ENCODE assay signal across 18 mouse cellular contexts in genomic region chr8:94337559-94337958, GRCm38 (mm10). TPM values are rescaled to one million over a fixed set of nuclear protein-coding genes. Genes with fewer than 3 reads are reported as not detected.
"Had no signal": no experiment of that assay in that cellular context is flagged by ENCODE, and none has a peak within 500 bp of the region (broad histone marks: within the 10 kb centered on the region; RNA-seq: fewer than 3 reads in every experiment).

No protein-coding gene starts in this region.

- H3K4me1 ChIP-seq: neural tube, embryonic 12.5 days; neural tube, embryonic 13.5 days; neural tube, embryonic 15.5 days; stomach, embryonic 15.5 days had no signal

- DNase-seq: retina, postnatal 1 day; right cerebral cortex, adult 18-20 months; right cerebral cortex, postnatal 14 days; right cerebral cortex, postnatal 25 days; right cerebral cortex, postnatal 4 days; spleen, adult 18-20 months; thymus, adult 2 months; thymus, postnatal 14 days; thymus, postnatal 25 days; thymus, postnatal 36 days; thymus, postnatal 4 days had no signal

- H3K27ac ChIP-seq: neural tube, embryonic 12.5 days; neural tube, embryonic 13.5 days; neural tube, embryonic 15.5 days; stomach, embryonic 15.5 days; stomach, postnatal 0 days had no signal

- H3K9ac ChIP-seq: neural tube, embryonic 12.5 days; neural tube, embryonic 13.5 days; neural tube, embryonic 15.5 days; stomach, embryonic 15.5 days had no signal

- H3K4me2 ChIP-seq: neural tube, embryonic 12.5 days; neural tube, embryonic 13.5 days; neural tube, embryonic 15.5 days; stomach, embryonic 15.5 days had no signal

- H3K4me3 ChIP-seq: neural tube, embryonic 12.5 days; neural tube, embryonic 13.5 days; neural tube, embryonic 15.5 days; stomach, embryonic 15.5 days had no signal

- H3K36me3 ChIP-seq: neural tube, embryonic 12.5 days; neural tube, embryonic 13.5 days; neural tube, embryonic 15.5 days; stomach, embryonic 15.5 days had no signal

- H3K27me3 ChIP-seq: neural tube, embryonic 12.5 days; neural tube, embryonic 13.5 days; neural tube, embryonic 15.5 days; stomach, embryonic 15.5 days had no signal

- H3K9me3 ChIP-seq: neural tube, embryonic 12.5 days; neural tube, embryonic 13.5 days; neural tube, embryonic 15.5 days; stomach, embryonic 15.5 days had no signal

RNA-seq across cellular contexts. Expression of gene Slc12a3, which starts 8.6 kb away (rescaled TPM):
- polyA plus RNA-seq: neural tube, embryonic 11.5 days; stomach, embryonic 14.5 days had no signal
